Mouse (Mus musculus) lung, postnatal 0 days (tissue): Measurements from ENCODE around the gene 4931423N10Rik.

Experiments
- CTCF ChIP-seq: IDR thresholded peaks from 2 replicates; pipeline ENCODE4 v1.5.1; 2016; ENCODE audit warnings: antibody characterized with exemption, mild to moderate bottlenecking
- EP300 ChIP-seq: IDR thresholded peaks from 2 replicates; pipeline ENCODE4 v1.6.1; 2016; ENCODE audit warnings: antibody characterized with exemption, mild to moderate bottlenecking, control low read depth

GRCm38 (mm10) chr2:23202900-23203670 is 4.2 kb upstream of the 4931423N10Rik start:
- TF ChIP-seq CTCF (no peak), EP300 (no peak)
